Mouse (Mus musculus) myocyte (in vitro differentiated cells): ENCODE data around the gene Caly.

Source experiments
- E2F4 ChIP-seq: IDR thresholded peaks from one replicate; pipeline ENCODE4 v1.6.1; 2011; ENCODE audit warnings: mild to moderate bottlenecking, control low read depth, moderate library complexity; ENCODE audit not compliant: insufficient read depth
- MAX ChIP-seq: IDR thresholded peaks from one replicate; pipeline ENCODE4 v1.6.1; 2011; ENCODE audit warnings: low read depth, mild to moderate bottlenecking, control low read depth
- POLR2A ChIP-seq: IDR thresholded peaks from one replicate; pipeline ENCODE4 v1.6.1; 2011; ENCODE audit warnings: low read depth, mild to moderate bottlenecking, control low read depth, moderate library complexity; ENCODE audit not compliant: insufficient read length
- POLR2AphosphoS2 ChIP-seq: IDR thresholded peaks from one replicate; pipeline ENCODE4 v1.6.1; 2011; ENCODE audit warnings: low read depth, control low read depth; ENCODE audit not compliant: insufficient read length
- SRF ChIP-seq: IDR thresholded peaks from one replicate; pipeline ENCODE4 v1.6.1; 2011; ENCODE audit warnings: low read depth; ENCODE audit not compliant: control insufficient read depth, insufficient read length
- TCF12 ChIP-seq: IDR thresholded peaks from one replicate; pipeline ENCODE4 v1.6.1; 2011; ENCODE audit warnings: mild to moderate bottlenecking, control low read depth; ENCODE audit not compliant: poor library complexity, insufficient read depth, severe bottlenecking

- TF ChIP-seq E2F4 (no peak), POLR2AphosphoS2 (no peak), TCF12 (no peak), SRF (no peak), MAX (no peak), POLR2A (no peak)
Observed at GRCm38 (mm10) chr7:140031771-140032170, 50.6 kb downstream of the Caly start.
